Mouse (Mus musculus): Measurements from ENCODE around the gene Akr1c6. TPM values are rescaled to one million over a fixed set of nuclear protein-coding genes. Genes with fewer than 3 reads are reported as not detected.

The Akr1c6 gene
- not detected for total RNA-seq (2023)

DNA sequence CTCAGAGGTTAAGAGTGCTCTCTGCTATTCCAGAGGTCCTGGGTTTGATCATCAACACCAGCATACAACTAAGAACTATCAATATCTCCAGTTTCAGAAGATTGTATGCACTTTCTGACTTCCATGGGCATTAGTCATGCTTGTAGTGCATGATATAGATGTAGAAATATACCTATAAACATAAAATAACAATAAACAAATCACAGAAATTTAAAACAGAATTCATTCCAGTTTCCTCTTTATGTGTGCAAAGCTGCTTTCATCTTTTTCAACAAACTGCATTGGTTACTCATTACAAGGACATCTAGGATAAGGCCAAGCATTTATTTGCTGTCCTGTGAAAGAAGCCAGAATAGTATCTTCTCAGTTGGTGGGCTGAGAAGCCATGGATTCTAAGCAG is at the start of gene Akr1c6:
Gene Akr1c6, plus strand, starts transcription at position 301 of the 400 bp plus-strand sequence.

Other genes starting within 250 kb of the Akr1c6 start
- gene Akr1c13, start 243.2 kb upstream of the Akr1c6 start, total RNA-seq (2023), result 10 to 100 TPM; 14.5 to 17.8 TPM
- not detected for gene Akr1c19, start 205.6 kb upstream of the Akr1c6 start, total RNA-seq (2023)
- not detected for gene Akr1c12, start 154.9 kb upstream of the Akr1c6 start, total RNA-seq (2023)
- not detected for gene Akr1c20, start 89.0 kb downstream of the Akr1c6 start, total RNA-seq (2023)
- gene Akr1c21, start 139.8 kb downstream of the Akr1c6 start, total RNA-seq (2023), result not detected
- gene Akr1e1, start 174.9 kb downstream of the Akr1c6 start, total RNA-seq (2023), result 1 to 10 TPM; 2.4 to 5.0 TPM

All from monocyte, adult 59 days (primary cell).